Mouse (Mus musculus): ENCODE measurements at regions not wholly inside any gene's neighbourhood (a gene's known extent, or its start where the extent isn't known, plus 50 kb on each side); places are given as distances from the start of the nearest gene placed in this dataset.
A peak's percentile ranks its signal among the peaks of the same experiment; 100 is the strongest.

DNA sequence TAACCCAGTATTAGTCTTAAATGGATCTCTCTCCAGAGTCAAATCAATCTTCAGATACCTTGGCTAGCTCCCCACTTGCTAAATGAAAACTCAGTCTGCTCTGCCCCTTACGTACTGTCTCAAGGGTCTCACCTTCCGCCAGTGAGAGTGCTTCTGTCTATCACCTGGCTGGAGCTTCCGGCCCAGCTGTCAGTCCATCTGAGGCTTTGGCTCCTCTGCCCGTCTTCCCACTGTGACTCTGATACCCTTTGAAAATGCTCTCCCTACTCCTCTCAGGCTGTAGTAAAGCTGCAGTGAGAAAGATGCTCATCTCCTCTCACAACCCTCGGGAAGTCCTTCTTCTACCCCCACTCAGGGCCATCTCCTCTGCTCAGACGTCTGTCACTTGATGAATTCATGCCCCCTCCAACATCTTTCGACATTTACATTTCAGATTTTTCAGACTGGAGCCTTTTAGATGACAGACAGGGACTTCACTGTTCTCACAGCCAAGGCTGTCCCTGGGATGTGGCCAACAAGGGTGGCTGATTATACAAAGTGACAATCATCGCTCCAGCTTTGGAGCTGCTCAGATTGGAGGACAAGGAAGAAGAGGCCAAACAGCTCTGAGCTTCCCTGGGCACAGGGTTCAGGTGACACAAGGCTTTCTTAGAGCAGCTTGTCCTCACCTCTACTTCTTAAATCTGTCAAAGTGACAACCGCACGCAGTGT lies 71.6 kb upstream of the Serp2 start:
- ATAC-seq (no peak), DNase-seq (ENCODE audit: low spot score) (no peak)
- no peak overlapping the region for H3K9ac ChIP-seq (replicated peaks; ENCODE audit: low read depth)
- no peaks in the 10 kb centered on the region for H3K27me3 ChIP-seq (replicated peaks; ENCODE audit: insufficient read depth, low read length)
- no peak for TF ChIP-seq CTCF (IDR thresholded peaks at IDR 0.05)
- no peak for TF ChIP-seq EP300 (IDR thresholded peaks at IDR 0.05)
- H3K36me3 ChIP-seq (ENCODE audit: insufficient read depth, low read length), result no peaks in the 10 kb centered on the region
- H3K4me2 ChIP-seq (replicated peaks; ENCODE audit: low read depth, low read length), result no peak overlapping the region
- no peak overlapping the region for H3K27ac ChIP-seq (ENCODE audit: low read length)
- H3K9me3 ChIP-seq (ENCODE audit: low read length), result no peaks in the 10 kb centered on the region
- H3K4me3 ChIP-seq (ENCODE audit: low read depth, low read length), result no peak overlapping the region
- WGBS, result 68% methylated on average over 10 of the region's 10 CpGs
- H3K4me1 ChIP-seq (ENCODE audit: insufficient read depth, low read depth, low read length), result peaks cover 5% of the 10 kb centered on the region; the same call in 1 of the 2 replicates

DNA sequence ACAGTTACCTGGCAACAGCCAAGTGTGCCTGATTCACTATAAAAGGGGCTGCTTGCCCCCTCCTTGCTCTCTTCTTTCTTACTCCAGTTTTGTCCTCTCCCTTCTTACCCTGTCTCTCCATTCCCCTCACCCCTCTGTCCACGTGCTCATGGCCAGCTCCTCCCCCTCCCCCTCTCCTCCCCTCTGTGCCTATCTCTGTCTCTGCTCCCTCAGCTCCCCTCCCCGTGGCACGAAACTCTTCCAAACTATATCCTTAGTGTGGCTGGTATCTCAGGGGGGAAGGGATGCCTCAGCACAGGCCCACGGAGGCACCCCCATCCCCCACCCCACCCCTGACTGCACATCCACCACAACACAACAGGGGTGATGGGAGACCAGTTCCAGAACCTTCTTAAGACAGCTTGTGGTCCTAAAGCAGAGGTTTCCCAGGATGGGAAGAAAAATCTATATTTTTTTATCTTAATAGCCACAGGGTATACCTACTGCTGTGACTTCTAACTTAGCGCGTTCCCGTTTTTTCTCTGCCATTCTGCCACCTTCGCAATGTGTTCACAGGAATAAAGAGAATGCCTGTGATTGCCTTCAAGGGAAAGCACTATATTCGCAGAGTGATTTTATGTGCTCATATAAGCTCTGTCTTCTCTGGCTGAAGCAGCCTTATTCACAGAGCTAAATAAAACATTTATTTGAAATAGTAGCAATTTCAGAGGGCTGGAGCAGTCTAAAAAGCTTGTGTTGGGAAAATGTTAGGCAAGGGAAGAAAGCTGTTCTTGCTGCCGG lies 69.1 kb upstream of the Serp2 start:
- Histone ChIP-seq H3K4me2 (replicated peaks; ENCODE audit: low read depth, low read length) (no peak overlapping the region), H3K4me3 (ENCODE audit: low read depth, low read length) (no peak overlapping the region), H3K4me1 (ENCODE audit: insufficient read depth, low read depth, low read length) (peaks cover 14% of the 10 kb centered on the region; the same call in 1 of the 2 replicates), H3K27ac (ENCODE audit: low read length) (no peak overlapping the region), H3K36me3 (ENCODE audit: insufficient read depth, low read length) (no peaks in the 10 kb centered on the region), H3K9ac (replicated peaks; ENCODE audit: low read depth) (no peak overlapping the region), H3K9me3 (ENCODE audit: low read length) (no peaks in the 10 kb centered on the region), H3K27me3 (replicated peaks; ENCODE audit: insufficient read depth, low read length) (no peaks in the 10 kb centered on the region)
- DNase-seq (ENCODE audit: low spot score), result no peak
- no peak for ATAC-seq
- 67% methylated on average over 10 of the region's 10 CpGs for WGBS
- TF ChIP-seq EP300 (IDR thresholded peaks at IDR 0.05) (no peak), CTCF (IDR thresholded peaks at IDR 0.05) (no peak)

DNA sequence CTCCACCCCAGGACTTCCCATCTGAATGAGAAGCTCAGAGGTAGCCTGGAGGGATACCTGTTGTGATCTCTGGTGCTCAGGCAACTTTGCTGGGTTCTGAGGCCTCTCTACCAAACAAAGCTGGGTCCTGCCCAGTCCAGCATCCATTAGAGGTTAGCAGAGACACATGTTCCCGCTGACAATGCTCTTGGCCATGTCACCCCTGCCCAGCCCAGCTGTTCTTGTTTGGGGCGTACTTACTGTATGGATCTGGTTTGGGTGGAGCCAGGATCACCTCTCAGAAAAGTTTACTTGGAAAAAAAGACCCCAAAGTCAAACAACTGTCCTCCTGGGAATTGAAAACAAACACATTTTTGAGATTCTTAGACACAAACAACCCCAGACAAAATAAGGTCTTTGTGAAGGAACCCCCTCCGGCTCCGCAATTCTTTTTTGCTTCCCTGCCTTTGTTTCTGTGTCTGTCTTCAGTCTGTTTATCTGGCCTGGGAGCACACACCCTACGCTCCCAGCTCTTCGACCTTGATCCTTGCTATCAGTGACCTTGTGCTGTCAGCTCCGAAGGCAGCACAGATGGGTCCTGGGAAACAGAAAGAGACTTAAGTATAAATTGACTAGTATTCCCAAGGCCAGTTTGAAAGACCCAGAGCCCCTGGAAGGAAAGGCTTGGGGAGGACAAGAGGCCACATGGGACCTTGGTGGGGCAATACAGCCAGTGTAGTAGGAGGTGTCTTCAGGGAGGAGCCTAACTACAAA lies 68.1 kb upstream of the Serp2 start:
- TF ChIP-seq CTCF (IDR thresholded peaks at IDR 0.05) (no peak), EP300 (IDR thresholded peaks at IDR 0.05) (no peak)
- WGBS, result 56% methylated on average over 7 of the region's 7 CpGs
- H3K27ac ChIP-seq (ENCODE audit: low read length), result no peak overlapping the region

DNA sequence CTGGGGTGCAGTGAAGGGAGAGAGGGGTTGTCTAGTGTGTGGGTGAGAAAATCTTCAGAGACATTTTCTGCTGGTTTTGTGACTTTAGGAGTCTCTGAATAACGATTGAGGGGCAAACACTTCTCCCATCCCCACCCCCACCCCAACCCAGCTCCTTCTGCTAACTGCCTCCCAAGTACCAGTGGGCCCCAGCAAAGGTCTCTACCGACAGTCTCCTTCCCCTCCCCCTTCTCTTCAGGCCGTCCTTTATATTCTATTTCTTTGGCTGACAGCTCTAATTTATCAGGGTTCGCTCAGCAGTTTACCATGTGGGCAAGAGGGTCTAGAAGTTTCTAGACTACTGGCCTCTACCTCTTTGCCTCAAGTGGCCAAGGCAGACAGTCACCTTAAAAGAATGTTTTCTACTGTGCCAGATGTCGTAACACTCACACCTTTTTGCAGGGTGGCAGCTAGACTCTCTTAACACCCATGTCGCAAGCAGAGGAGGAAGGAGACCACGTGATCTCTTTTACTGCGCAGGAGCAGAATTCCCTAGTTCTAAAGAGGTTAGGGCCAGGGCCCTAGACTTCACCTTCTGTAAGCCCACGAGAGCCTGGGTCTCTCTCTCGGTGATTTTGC lies 66.8 kb upstream of the Serp2 start:
- DNase-seq (ENCODE audit: low spot score), result peak; percentile 96
- Histone ChIP-seq H3K36me3 (ENCODE audit: insufficient read depth, low read length) (no peaks in the 10 kb centered on the region), H3K4me3 (ENCODE audit: low read depth, low read length) (no peak overlapping the region), H3K27me3 (replicated peaks; ENCODE audit: insufficient read depth, low read length) (no peaks in the 10 kb centered on the region), H3K4me1 (ENCODE audit: insufficient read depth, low read depth, low read length) (peaks cover 14% of the 10 kb centered on the region; the same call in 1 of the 2 replicates), H3K9me3 (ENCODE audit: low read length) (no peaks in the 10 kb centered on the region), H3K4me2 (replicated peaks; ENCODE audit: low read depth, low read length) (0 out of 2 replicates have a peak overlapping the region, but pooled peaks have one; percentile 17), H3K27ac (ENCODE audit: low read length) (peak overlapping the region; percentile 78), H3K9ac (replicated peaks; ENCODE audit: low read depth) (no peak overlapping the region)
- peak; percentile 88 for ATAC-seq
- no peak for TF ChIP-seq CTCF (IDR thresholded peaks at IDR 0.05)
- peak; percentile 94 for TF ChIP-seq EP300 (IDR thresholded peaks at IDR 0.05)
- WGBS, result 18% methylated on average over 10 of the region's 10 CpGs

More for the DNA sequence above, 68.1 kb upstream of the Serp2 start:
- H3K4me1 ChIP-seq (ENCODE audit: insufficient read depth, low read depth, low read length), result peaks cover 14% of the 10 kb centered on the region; the same call in 1 of the 2 replicates
- H3K9me3 ChIP-seq (ENCODE audit: low read length), result no peaks in the 10 kb centered on the region
- no peak overlapping the region for H3K4me2 ChIP-seq (replicated peaks; ENCODE audit: low read depth, low read length)
- H3K4me3 ChIP-seq (ENCODE audit: low read depth, low read length), result no peak overlapping the region
- H3K9ac ChIP-seq (replicated peaks; ENCODE audit: low read depth), result no peak overlapping the region
- H3K27me3 ChIP-seq (replicated peaks; ENCODE audit: insufficient read depth, low read length), result no peaks in the 10 kb centered on the region
- H3K36me3 ChIP-seq (ENCODE audit: insufficient read depth, low read length), result no peaks in the 10 kb centered on the region
- DNase-seq (ENCODE audit: low spot score) (no peak), ATAC-seq (no peak)

DNA sequence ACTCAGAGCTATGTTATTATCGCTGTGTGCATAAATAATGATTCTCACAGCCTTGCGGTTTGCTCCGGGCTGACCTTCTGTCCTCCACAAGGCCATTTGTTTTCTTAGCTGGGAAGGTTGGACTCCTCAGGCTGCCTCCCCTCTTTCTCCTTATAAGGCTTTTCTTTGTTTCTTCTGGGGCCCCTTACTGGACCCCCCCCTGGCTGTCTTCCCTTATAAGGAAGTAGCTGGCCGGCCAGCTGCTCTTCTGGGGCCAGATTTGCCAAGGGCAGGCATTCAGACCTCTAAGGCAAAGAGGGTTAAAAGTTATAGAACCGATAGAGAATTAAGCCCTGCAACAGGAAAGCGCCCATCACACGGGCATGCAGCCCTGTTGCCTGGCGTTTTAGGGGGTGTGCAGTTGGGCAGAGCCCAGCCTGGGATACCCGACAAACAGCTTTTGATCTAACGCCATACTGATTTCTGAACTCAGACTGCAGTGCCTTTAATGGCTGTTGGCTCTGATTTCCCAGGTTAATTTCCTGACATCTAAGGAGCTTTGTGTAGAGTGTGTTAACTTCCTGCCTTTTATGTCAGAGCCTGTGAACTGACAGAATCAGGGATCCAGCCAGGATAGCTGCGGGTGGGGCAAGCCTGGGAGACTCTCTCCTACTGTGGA lies 66.1 kb upstream of the Serp2 start:
- TF ChIP-seq EP300 (IDR thresholded peaks at IDR 0.05), result 0 out of 2 replicates have a peak, but pooled peaks have one; percentile 6
- TF ChIP-seq CTCF (IDR thresholded peaks at IDR 0.05), result no peak
- H3K4me3 ChIP-seq (ENCODE audit: low read depth, low read length), result no peak overlapping the region

More for the DNA sequence above, 66.1 kb upstream of the Serp2 start:
- peak overlapping the region; percentile 78 for H3K27ac ChIP-seq (ENCODE audit: low read length)
- H3K4me1 ChIP-seq (ENCODE audit: insufficient read depth, low read depth, low read length), result peaks cover 14% of the 10 kb centered on the region; the same call in 1 of the 2 replicates
- ATAC-seq (peak; percentile 59), DNase-seq (ENCODE audit: low spot score) (peak; percentile 70)
- H3K36me3 ChIP-seq (ENCODE audit: insufficient read depth, low read length), result no peaks in the 10 kb centered on the region
- WGBS, result 5% methylated on average over 11 of the region's 11 CpGs
- no peaks in the 10 kb centered on the region for H3K9me3 ChIP-seq (ENCODE audit: low read length)
- H3K27me3 ChIP-seq (replicated peaks; ENCODE audit: insufficient read depth, low read length), result no peaks in the 10 kb centered on the region
- H3K9ac ChIP-seq (replicated peaks; ENCODE audit: low read depth), result 0 out of 2 replicates have a peak overlapping the region, but pooled peaks have one; percentile 23
- H3K4me2 ChIP-seq (replicated peaks; ENCODE audit: low read depth, low read length), result 0 out of 2 replicates have a peak overlapping the region, but pooled peaks have one; percentile 17
